Mouse (Mus musculus) cerebellum, adult 11-12 months (tissue): ENCODE measurements around the gene Ugt2b37.
"Not testable (repeated sequence)": the region's sequence is repeated elsewhere in the genome, so short reads cannot be mapped to it uniquely, and the experiment has no call there.

Experiments
- DNase-seq: peaks from one replicate; pipeline ENCODE4 v3.0.0; 2022

Gene Ugt2b37

GRCm38 (mm10) chr5:87254676-87255075 is at the start of gene Ugt2b37:
Gene Ugt2b37, minus strand, starts transcription at chr5:87254804.
- not testable (repeated sequence) for DNase-seq

- not testable (repeated sequence) for DNase-seq
These were observed 31.6 kb upstream of the Ugt2b37 start for GRCm38 (mm10) chr5:87286180-87286579.

- DNase-seq: not testable (repeated sequence)
These were observed 21.4 kb upstream of the Ugt2b37 start for GRCm38 (mm10) chr5:87275986-87276385.

DNA sequence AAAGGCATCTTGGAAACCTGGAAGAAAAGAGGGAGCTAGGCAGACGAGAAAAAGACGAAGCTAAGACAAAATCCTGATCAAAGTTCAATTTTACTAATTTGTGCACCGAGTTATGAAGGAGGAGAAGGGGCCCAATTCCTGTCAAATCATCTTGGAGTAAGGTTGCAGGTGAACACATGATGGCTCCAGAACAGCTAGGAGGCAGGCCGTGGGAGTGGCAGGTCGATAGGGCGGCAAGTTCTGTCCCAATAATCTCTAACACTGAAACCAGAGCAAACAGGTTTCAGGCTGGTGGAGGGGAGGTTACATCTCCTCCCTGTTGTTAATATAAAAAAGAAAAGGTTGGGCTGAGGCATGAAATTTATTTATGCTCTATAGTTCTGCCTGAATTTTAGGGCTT is 21.0 kb upstream of the Ugt2b37 start:
- no peak for DNase-seq

GRCm38 (mm10) chr5:87255831-87256230 is 1.2 kb upstream of the Ugt2b37 start:
- DNase-seq: no peak

GRCm38 (mm10) chr5:87242140-87242539 is 12.5 kb downstream of the Ugt2b37 start:
- DNase-seq: not testable (repeated sequence)

- not testable (repeated sequence) for DNase-seq
These were observed 58.2 kb downstream of the Ugt2b37 start for GRCm38 (mm10) chr5:87196430-87196829.
